27 mouse cellular contexts compared by ENCODE assay signal in the genomic region with DNA sequence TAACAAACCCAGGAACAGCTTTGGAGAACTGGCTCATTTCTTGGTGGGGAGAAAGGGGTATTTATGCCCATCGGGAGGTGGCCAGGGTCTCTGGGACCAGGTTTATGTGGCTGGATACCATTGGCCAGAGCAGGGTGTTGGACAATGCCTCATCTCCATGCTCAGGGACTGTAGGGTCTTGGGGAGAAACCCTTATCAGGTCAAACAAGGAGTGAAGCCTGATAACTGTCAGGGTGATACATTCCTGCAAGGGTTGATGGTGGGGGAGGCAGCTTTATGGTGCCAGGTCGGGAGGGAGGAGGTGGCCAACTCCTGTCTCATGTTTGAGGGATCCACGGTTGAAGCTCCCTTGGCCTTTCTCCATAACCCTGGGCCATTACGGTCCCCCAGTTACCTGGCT. TPM values are rescaled to one million over a fixed set of nuclear protein-coding genes. Genes with fewer than 3 reads are reported as not detected.
A peak's percentile ranks its signal among the peaks of the same experiment; 100 is the strongest.
DNase-seq lines count a peak whose midpoint lies in the region; ATAC-seq lines count a peak whose summit lies in the region.
"Had no signal": no experiment of that assay in that cellular context is flagged by ENCODE, and none has a peak within 500 bp of the region (broad histone marks: within the 10 kb centered on the region; RNA-seq: fewer than 3 reads in every experiment).

No protein-coding gene starts in this region.

- DNase-seq in heart, adult 11 months, result peak; percentile 85
- DNase-seq in heart, postnatal 4 days, result no peak
- peak; percentile 29 for DNase-seq in liver, embryonic 11.5 days (ENCODE audit: low spot score)
- DNase-seq in liver, result no peak
- DNase-seq in embryonic facial prominence, embryonic 10.5 days (ENCODE audit: low spot score), result peak; percentile 1
- DNase-seq in layer of hippocampus, postnatal 14 days (ENCODE audit: low spot score in 2 of 2), result no peak
- DNase-seq: adrenal gland, postnatal 10 days; adrenal gland, postnatal 36 days; B cell, adult 2 months; cerebellum, adult 18-20 months; cerebellum, adult 9-10 months; cerebellum, postnatal 14 days; gastrocnemius, postnatal 10 days; gastrocnemius, postnatal 36 days; heart, postnatal 14 days had no signal

- H3K36me3 ChIP-seq in liver, embryonic 11.5 days (ENCODE audit: control insufficient read depth, insufficient read depth, low read length), result no peaks in the 10 kb centered on the region
- H3K36me3 ChIP-seq in embryonic facial prominence, embryonic 10.5 days (replicated peaks), result no peaks in the 10 kb centered on the region
- H3K36me3 ChIP-seq: embryonic facial prominence, embryonic 12.5 days; embryonic facial prominence, embryonic 15.5 days; G1E; heart, embryonic 12.5 days; heart, embryonic 15.5 days; hindbrain, embryonic 12.5 days; hindbrain, embryonic 15.5 days had no signal

- H3K9ac ChIP-seq in liver, embryonic 11.5 days (ENCODE audit: low read depth, low read length), result no peak overlapping the region
- H3K9ac ChIP-seq: embryonic facial prominence, embryonic 12.5 days; embryonic facial prominence, embryonic 15.5 days; forebrain, embryonic 13.5 days; heart, embryonic 12.5 days; heart, embryonic 15.5 days; hindbrain, embryonic 12.5 days; hindbrain, embryonic 15.5 days had no signal

- no peak for ATAC-seq in liver, embryonic 11.5 days (replicated peaks; ENCODE audit: low FRiP score)
- ATAC-seq in megakaryocyte-erythroid progenitor cell, adult 5-6 weeks (replicated peaks; ENCODE audit: low FRiP score, low TSS enrichment, poor library complexity, severe bottlenecking), result 0 out of 2 replicates have a peak, but pooled peaks have one; percentile 12
- ATAC-seq: forebrain, embryonic 13.5 days; forebrain, embryonic 16.5 days; Patski had no signal

- H3K9me3 ChIP-seq in liver, embryonic 11.5 days (ENCODE audit: control insufficient read depth, low read length), result no peaks in the 10 kb centered on the region
- no peaks in the 10 kb centered on the region; the same call in 1 of the 2 replicates for H3K9me3 ChIP-seq in embryonic facial prominence, embryonic 10.5 days
- H3K9me3 ChIP-seq: embryonic facial prominence, embryonic 12.5 days; embryonic facial prominence, embryonic 15.5 days; forebrain, embryonic 13.5 days; G1E; heart, embryonic 15.5 days; hindbrain, embryonic 12.5 days; hindbrain, embryonic 15.5 days had no signal

- WGBS in liver, embryonic 11.5 days, result 49% methylated on average over 4 of the region's 4 CpGs
- WGBS in embryonic facial prominence, embryonic 10.5 days, result 87% methylated on average over 4 of the region's 4 CpGs

- no peak overlapping the region for H3K4me3 ChIP-seq in liver, embryonic 11.5 days (ENCODE audit: low read depth, low read length)
- no peak overlapping the region for H3K4me3 ChIP-seq in embryonic facial prominence, embryonic 10.5 days
- H3K4me3 ChIP-seq: embryonic facial prominence, embryonic 12.5 days; embryonic facial prominence, embryonic 15.5 days; forebrain, embryonic 13.5 days; heart, embryonic 12.5 days; heart, embryonic 15.5 days; hindbrain, embryonic 12.5 days; hindbrain, embryonic 15.5 days had no signal

- H3K27me3 ChIP-seq in liver, embryonic 11.5 days (replicated peaks; ENCODE audit: control insufficient read depth, insufficient read depth, low read length), result no peaks in the 10 kb centered on the region
- H3K27me3 ChIP-seq in embryonic facial prominence, embryonic 10.5 days (replicated peaks; ENCODE audit: low read depth, poor library complexity, severe bottlenecking), result no peaks in the 10 kb centered on the region
- H3K27me3 ChIP-seq: CH12.LX; embryonic facial prominence, embryonic 12.5 days; embryonic facial prominence, embryonic 15.5 days; forebrain, embryonic 13.5 days; heart, embryonic 12.5 days; heart, embryonic 15.5 days; hindbrain, embryonic 12.5 days; hindbrain, embryonic 15.5 days; Patski had no signal

- no peak overlapping the region for H3K27ac ChIP-seq in liver, embryonic 11.5 days (ENCODE audit: low read depth, low read length)
- H3K27ac ChIP-seq in embryonic facial prominence, embryonic 10.5 days (replicated peaks), result no peak overlapping the region
- H3K27ac ChIP-seq: embryonic facial prominence, embryonic 12.5 days; embryonic facial prominence, embryonic 15.5 days; forebrain, embryonic 13.5 days; heart, embryonic 15.5 days; hindbrain, embryonic 12.5 days; hindbrain, embryonic 15.5 days had no signal

- H3K4me2 ChIP-seq in liver, embryonic 11.5 days, result no peak overlapping the region
- H3K4me2 ChIP-seq: embryonic facial prominence, embryonic 12.5 days; embryonic facial prominence, embryonic 15.5 days; forebrain, embryonic 13.5 days; heart, embryonic 12.5 days; heart, embryonic 15.5 days; hindbrain, embryonic 12.5 days; hindbrain, embryonic 15.5 days had no signal

- peaks cover 11% of the 10 kb centered on the region for H3K4me1 ChIP-seq in liver, embryonic 11.5 days (replicated peaks; ENCODE audit: control insufficient read depth, insufficient read depth, low read length)
- peaks cover 10% of the 10 kb centered on the region for H3K4me1 ChIP-seq in embryonic facial prominence, embryonic 10.5 days
- H3K4me1 ChIP-seq: embryonic facial prominence, embryonic 12.5 days; embryonic facial prominence, embryonic 15.5 days; forebrain, embryonic 13.5 days; hindbrain, embryonic 12.5 days; hindbrain, embryonic 15.5 days had no signal

RNA-seq across cellular contexts. Expression of gene Nutf2-ps1, which starts 17.8 kb away (rescaled TPM):
- 100 to 1,000 TPM; 124 to 126 TPM for total RNA-seq in heart, postnatal 4 days (2021)
- 400 and 410 TPM in 2 replicates for polyA plus RNA-seq in liver, embryonic 11.5 days (2014; fragmentation: Nextera tagmentation; extraction: Ambion mirVana)
- 567 and 585 TPM in 2 replicates for polyA plus RNA-seq in embryonic facial prominence, embryonic 10.5 days (2016; fragmentation: Nextera tagmentation; extraction: Ambion mirVana)
- total RNA-seq in megakaryocyte-erythroid progenitor cell, adult 5-6 weeks (2014; fragmentation: Nextera tagmentation), result 86.8 and 99.0 TPM in 2 replicates
- 216 and 256 TPM in 2 replicates for total RNA-seq in megakaryocyte-erythroid progenitor cell, adult 5-6 weeks (2017)
- 10 to 100 TPM; 29.8 to 45.3 TPM for total RNA-seq in layer of hippocampus, postnatal 14 days (2021)

RNA-seq across cellular contexts. Expression of gene Smc3, which starts 29.1 kb away (rescaled TPM):
- 10 to 100 TPM; 33.2 to 34.2 TPM for total RNA-seq in heart, postnatal 4 days (2021)
- polyA plus RNA-seq in liver, embryonic 11.5 days (2014; fragmentation: Nextera tagmentation; extraction: Ambion mirVana), result 80.6 and 82.5 TPM in 2 replicates
- polyA plus RNA-seq in embryonic facial prominence, embryonic 10.5 days (2016; fragmentation: Nextera tagmentation; extraction: Ambion mirVana), result 73.1 and 79.1 TPM in 2 replicates
- total RNA-seq in megakaryocyte-erythroid progenitor cell, adult 5-6 weeks (2014; fragmentation: Nextera tagmentation), result 103 and 105 TPM in 2 replicates
- 209 and 214 TPM in 2 replicates for total RNA-seq in megakaryocyte-erythroid progenitor cell, adult 5-6 weeks (2017)
- 10 to 100 TPM; 34.8 to 37.3 TPM for total RNA-seq in layer of hippocampus, postnatal 14 days (2021)

RNA-seq across cellular contexts. Expression of gene Dusp5, which starts 42.1 kb away (rescaled TPM):
- total RNA-seq in heart, postnatal 4 days (2021), result 10 to 100 TPM; 18.7 to 20.7 TPM
- 6.7 TPM in 2 replicates for polyA plus RNA-seq in liver, embryonic 11.5 days (2014; fragmentation: Nextera tagmentation; extraction: Ambion mirVana)
- polyA plus RNA-seq in embryonic facial prominence, embryonic 10.5 days (2016; fragmentation: Nextera tagmentation; extraction: Ambion mirVana), result 6.9 and 7.8 TPM in 2 replicates
- total RNA-seq in megakaryocyte-erythroid progenitor cell, adult 5-6 weeks (2014; fragmentation: Nextera tagmentation), result 1.6 and 2.9 TPM in 2 replicates
- 5.4 and 12.3 TPM in 2 replicates for total RNA-seq in megakaryocyte-erythroid progenitor cell, adult 5-6 weeks (2017)
- 10 to 100 TPM; 16.9 to 19.8 TPM for total RNA-seq in layer of hippocampus, postnatal 14 days (2021)

Comparison
In these comparisons a context has a peak if more than half of its experiments do, and no peak if none do; other contexts are left out.
1. DNase-seq: peak in heart, adult 11 months (single experiment), liver, embryonic 11.5 days (single experiment) and embryonic facial prominence, embryonic 10.5 days (single experiment); none in heart, postnatal 4 days (single experiment), liver (single experiment) and layer of hippocampus, postnatal 14 days (0 of 2).